Mouse (Mus musculus) C2C12 (cell line): ENCODE results near the gene Aldoart2. TPM values are rescaled to one million over a fixed set of nuclear protein-coding genes. Genes with fewer than 3 reads are reported as not detected.

Experiments used
- H3K27me3 ChIP-seq: one replicate; pipeline ENCODE4 v1.6.1; 2011; ENCODE audit not compliant: control insufficient read depth, insufficient read depth, insufficient read length
- H3K36me3 ChIP-seq: one replicate; pipeline ENCODE4 v1.6.1; 2011; ENCODE audit not compliant: control insufficient read depth, insufficient read depth
- H3K4me3 ChIP-seq: one replicate; pipeline ENCODE4 v1.5.1; 2011; ENCODE audit warnings: mild to moderate bottlenecking, control low read depth; ENCODE audit not compliant: poor library complexity, insufficient read depth, severe bottlenecking
- H3K79me2 ChIP-seq: one replicate; pipeline ENCODE4 v1.6.1; 2011; ENCODE audit not compliant: control insufficient read depth, insufficient read depth
- H3K79me3 ChIP-seq: one replicate; pipeline ENCODE4 v1.6.1; 2011; ENCODE audit warnings: low read depth, control low read depth
- H3ac ChIP-seq: one replicate; pipeline ENCODE3; 2011; ENCODE audit warnings: low read depth; ENCODE audit not compliant: control insufficient read depth, insufficient read length
- CEBPB ChIP-seq: IDR thresholded peaks from one replicate; pipeline ENCODE4 v1.6.1; 2011; ENCODE audit warnings: low read depth, mild to moderate bottlenecking, control low read depth, moderate library complexity
- CTCF ChIP-seq: IDR thresholded peaks from one replicate; pipeline ENCODE4 v1.5.1; 2011; ENCODE audit not compliant: control insufficient read depth, insufficient read depth, insufficient read length
- FOSL1 ChIP-seq: IDR thresholded peaks from one replicate; pipeline ENCODE4 v1.8.0; 2011; ENCODE audit warnings: mild to moderate bottlenecking, low read length; ENCODE audit not compliant: poor library complexity, insufficient read depth, severe bottlenecking
- MAX ChIP-seq: IDR thresholded peaks from one replicate; pipeline ENCODE4 v1.6.1; 2011; ENCODE audit warnings: mild to moderate bottlenecking, control low read depth
- MYOD1 ChIP-seq: IDR thresholded peaks from one replicate; pipeline ENCODE4 v1.6.1; 2011; ENCODE audit warnings: low read depth; ENCODE audit not compliant: control insufficient read depth, insufficient read length
- MYOG ChIP-seq: IDR thresholded peaks from one replicate; pipeline ENCODE4 v1.6.1; 2011; ENCODE audit not compliant: control insufficient read depth, insufficient read length; ENCODE audit errors: extremely low read depth
- USF1 ChIP-seq: IDR thresholded peaks from one replicate; pipeline ENCODE4 v1.6.1; 2011; ENCODE audit warnings: low read depth, mild to moderate bottlenecking, control low read depth, moderate library complexity
- polyA plus RNA-seq: library from polyadenylated mRNA; unstranded; fragments of >200 nt; fragmentation: generic; extraction: Trizol; gene quantifications from one replicate; pipeline ENCODE4 v1.2.1, GENCODE M21; 2012; ENCODE audit warnings: missing spikeins

Aldoart2 gene
- polyA plus RNA-seq, 1 experiment, result not detected

DNA sequence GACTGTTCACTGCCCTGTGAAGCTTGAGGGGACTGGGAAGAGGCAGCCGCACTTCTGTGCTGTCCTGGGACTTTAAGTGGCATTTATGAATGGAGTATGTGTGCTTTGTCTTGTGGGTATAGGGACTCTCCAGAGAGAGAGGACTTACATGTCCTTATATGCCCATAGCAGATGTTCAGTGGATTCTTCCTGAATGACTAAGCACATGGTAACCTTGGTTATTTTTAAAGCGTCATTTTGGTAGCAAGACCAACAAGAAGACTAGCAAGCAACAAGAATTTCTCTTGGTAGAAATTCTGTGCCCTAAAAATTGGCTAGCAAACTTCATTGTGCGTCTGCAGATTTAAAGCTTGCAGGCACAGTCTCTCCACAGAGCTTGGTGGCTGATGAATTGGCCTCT, 1.3 kb upstream of the Aldoart2 start:
- Histone ChIP-seq H3K79me2 (no peaks in the 10 kb centered on the region), H3ac (no peak overlapping the region)

DNA sequence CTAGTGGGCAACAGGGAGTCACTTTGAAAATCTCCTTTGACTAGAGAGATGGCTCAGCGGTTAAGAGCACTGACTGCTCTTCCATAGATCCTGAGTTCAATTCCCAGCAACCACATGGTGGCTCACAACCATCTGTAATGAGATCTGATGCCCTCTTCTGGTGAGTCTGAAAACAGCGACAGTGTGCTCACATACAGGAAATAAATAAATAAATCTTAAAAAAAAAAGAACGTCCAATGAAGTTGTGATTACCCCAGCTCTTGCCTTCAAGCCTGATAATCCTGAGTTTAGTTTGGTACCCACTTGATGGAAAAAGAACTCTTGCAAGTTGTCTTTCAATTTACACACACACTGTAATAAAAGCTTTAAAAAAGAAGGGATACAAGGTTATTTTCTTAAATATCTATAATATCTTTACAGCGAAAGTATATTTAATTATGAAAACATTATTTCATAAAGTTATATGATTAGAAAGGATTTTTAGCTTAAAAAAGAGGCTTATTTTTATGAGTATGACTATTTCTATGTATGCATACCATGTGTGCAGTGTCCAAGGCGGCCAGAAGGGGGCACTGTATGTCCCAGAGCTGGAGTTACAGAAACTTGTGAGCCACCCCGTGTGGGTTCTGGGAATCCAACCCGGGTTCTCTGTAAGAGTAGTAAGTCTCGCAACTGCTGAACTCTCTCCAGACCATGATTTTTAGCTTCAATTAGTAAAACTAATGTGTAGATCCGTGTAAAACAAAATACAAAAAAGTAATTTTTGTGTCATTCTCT, 664 bp upstream of the Aldoart2 start:
- H3K36me3 ChIP-seq, result no peaks in the 10 kb centered on the region
- no peak for TF ChIP-seq MYOG
- TF ChIP-seq FOSL1, result no peak
- H3K4me3 ChIP-seq, result no peak overlapping the region
- no peaks in the 10 kb centered on the region for H3K27me3 ChIP-seq
- H3K79me3 ChIP-seq, result no peaks in the 10 kb centered on the region
- H3K79me2 ChIP-seq, result no peaks in the 10 kb centered on the region
- H3ac ChIP-seq, result no peak overlapping the region

More for the DNA sequence above, 1.3 kb upstream of the Aldoart2 start:
- Histone ChIP-seq H3K4me3 (no peak overlapping the region), H3K36me3 (no peaks in the 10 kb centered on the region), H3K79me3 (no peaks in the 10 kb centered on the region), H3K27me3 (no peaks in the 10 kb centered on the region)
- no peak for TF ChIP-seq MYOG
- no peak for TF ChIP-seq MAX

DNA sequence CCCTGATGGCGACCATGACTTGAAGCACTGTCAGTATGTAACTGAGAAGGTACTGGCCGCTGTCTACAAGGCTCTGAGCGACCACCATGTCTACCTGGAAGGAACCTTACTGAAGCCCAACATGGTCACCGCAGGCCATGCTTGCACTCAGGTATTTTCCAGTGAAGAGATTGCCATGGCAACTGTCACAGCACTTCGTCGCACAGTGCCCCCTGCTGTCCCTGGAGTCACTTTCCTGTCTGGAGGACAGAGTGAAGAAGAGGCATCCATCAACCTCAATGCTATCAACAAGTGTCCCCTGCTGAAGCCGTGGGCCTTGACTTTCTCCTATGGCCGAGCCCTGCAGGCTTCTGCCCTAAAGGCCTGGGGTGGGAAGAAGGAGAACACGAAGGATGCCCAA, 828 bp downstream of the Aldoart2 start:
- H3K27me3 ChIP-seq, result no peaks in the 10 kb centered on the region

DNA sequence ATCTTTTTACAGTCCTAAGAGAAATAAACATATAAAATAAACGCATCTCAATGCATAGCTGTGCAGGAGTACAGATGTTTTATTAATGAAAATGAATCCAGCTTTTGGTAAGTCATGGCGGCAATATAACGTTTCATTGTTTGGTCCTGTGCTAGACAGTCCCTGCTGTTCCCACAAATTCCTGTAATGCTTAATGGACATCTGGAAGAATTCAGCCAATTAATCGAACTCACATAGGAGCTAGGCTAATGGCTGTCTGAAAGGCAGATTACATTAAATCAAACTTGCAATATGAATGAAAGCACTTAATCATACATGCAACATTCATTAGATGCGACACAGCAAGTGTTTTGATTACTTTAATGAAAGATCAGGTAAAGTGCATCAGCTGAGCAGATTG, 1.8 kb downstream of the Aldoart2 start:
- H3K79me3 ChIP-seq, result no peaks in the 10 kb centered on the region
- H3K4me3 ChIP-seq, result no peak overlapping the region
- no peaks in the 10 kb centered on the region for H3K79me2 ChIP-seq
- H3K36me3 ChIP-seq, result no peaks in the 10 kb centered on the region
- H3ac ChIP-seq, result no peak overlapping the region
- no peak for TF ChIP-seq CTCF
- TF ChIP-seq MYOD1, result no peak
- TF ChIP-seq USF1, result no peak
- TF ChIP-seq FOSL1, result no peak
- TF ChIP-seq CEBPB, result no peak
- no peak for TF ChIP-seq MYOG
- no peak for TF ChIP-seq MAX
- no peaks in the 10 kb centered on the region for H3K27me3 ChIP-seq

More for the DNA sequence above, 828 bp downstream of the Aldoart2 start:
- no peaks in the 10 kb centered on the region for H3K79me2 ChIP-seq
- no peak overlapping the region for H3ac ChIP-seq
- TF ChIP-seq CTCF, result no peak
- no peak for TF ChIP-seq USF1
- TF ChIP-seq MYOG, result no peak
- no peak for TF ChIP-seq FOSL1
- no peak for TF ChIP-seq CEBPB
- no peak for TF ChIP-seq MAX
- TF ChIP-seq MYOD1, result no peak
- no peaks in the 10 kb centered on the region for H3K36me3 ChIP-seq
- H3K79me3 ChIP-seq, result no peaks in the 10 kb centered on the region
- H3K4me3 ChIP-seq, result no peak overlapping the region

DNA sequence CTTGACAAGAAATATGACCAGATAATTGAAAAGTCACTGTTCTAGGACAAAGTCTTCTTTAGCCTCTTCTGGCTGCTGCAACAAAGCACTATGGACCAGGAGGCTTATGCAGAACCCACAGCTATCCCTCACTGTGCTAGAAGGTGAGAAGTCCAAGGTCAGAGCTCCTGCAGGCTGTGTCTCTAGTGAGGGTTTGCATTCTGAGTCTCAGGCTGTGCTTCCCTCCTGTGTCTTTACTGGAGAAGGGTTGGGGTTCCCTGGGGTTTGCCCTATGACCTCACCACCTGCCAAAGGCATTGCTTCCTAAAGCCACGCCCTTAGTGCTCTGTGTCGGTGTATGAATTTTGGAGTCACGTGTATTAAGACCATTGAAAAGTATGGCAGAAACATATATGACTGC, 3.4 kb downstream of the Aldoart2 start:
- Histone ChIP-seq H3K36me3 (no peaks in the 10 kb centered on the region), H3K27me3 (no peaks in the 10 kb centered on the region), H3K4me3 (no peak overlapping the region), H3K79me2 (no peaks in the 10 kb centered on the region), H3ac (no peak overlapping the region), H3K79me3 (no peaks in the 10 kb centered on the region)
- TF ChIP-seq MYOD1 (no peak), CEBPB (no peak), USF1 (no peak), MYOG (no peak), CTCF (no peak), FOSL1 (no peak), MAX (no peak)

DNA sequence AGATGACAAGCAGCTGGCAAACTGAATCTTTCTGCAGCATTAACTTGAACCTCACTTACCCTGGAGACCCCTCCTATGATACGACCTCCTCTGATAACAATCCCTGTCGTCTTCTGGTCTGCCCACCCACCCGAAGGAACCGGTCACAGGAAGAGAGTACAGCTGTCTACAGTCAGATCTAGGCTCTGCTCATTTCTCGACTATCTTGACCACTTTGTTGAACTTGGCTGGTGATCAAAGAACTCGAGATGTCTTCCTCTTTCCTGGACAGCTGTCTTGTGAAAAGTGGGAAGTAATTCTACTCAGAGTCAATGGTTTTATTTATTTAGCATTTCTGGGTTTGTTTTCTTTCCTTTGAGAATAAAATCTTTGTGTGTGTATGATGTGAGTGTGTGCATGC, 4.6 kb downstream of the Aldoart2 start:
- Histone ChIP-seq H3K27me3 (no peaks in the 10 kb centered on the region), H3K4me3 (no peak overlapping the region), H3K36me3 (no peaks in the 10 kb centered on the region), H3K79me2 (no peaks in the 10 kb centered on the region), H3ac (no peak overlapping the region), H3K79me3 (no peaks in the 10 kb centered on the region)
- TF ChIP-seq CTCF (no peak), MYOD1 (peak; percentile 12)
